Mouse (Mus musculus) 3T3-L1 (cell line): ENCODE measurements around the gene Cubn.

Experiments
- DNase-seq: peaks from one replicate; pipeline ENCODE4 v3.0.0-alpha.2; 2015; ENCODE audit warnings: low read depth, low spot score

Gene Cubn

DNA sequence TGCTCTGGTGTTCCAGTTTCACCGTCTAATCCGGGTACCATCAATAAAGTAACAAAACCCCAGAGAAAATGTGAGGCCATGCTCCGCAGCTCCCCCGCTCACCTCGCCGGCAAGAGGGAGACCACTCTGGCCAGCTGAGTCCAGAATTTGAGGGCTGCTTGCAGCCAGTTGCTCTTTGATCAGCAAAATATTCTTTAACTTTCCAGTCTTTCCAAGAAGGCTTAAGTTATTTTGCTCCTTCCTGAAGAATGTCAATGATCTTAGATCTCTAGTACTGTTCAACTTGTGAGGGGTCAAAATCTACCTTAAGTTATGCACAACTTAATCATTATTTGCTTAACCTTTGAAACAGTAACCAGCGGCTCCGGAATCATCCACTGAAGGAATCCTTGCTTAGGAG, at the start of gene Cubn:
Cubn (minus strand) TSS at position 80 of the 400 bp plus-strand sequence.
- DNase-seq = no peak

DNA sequence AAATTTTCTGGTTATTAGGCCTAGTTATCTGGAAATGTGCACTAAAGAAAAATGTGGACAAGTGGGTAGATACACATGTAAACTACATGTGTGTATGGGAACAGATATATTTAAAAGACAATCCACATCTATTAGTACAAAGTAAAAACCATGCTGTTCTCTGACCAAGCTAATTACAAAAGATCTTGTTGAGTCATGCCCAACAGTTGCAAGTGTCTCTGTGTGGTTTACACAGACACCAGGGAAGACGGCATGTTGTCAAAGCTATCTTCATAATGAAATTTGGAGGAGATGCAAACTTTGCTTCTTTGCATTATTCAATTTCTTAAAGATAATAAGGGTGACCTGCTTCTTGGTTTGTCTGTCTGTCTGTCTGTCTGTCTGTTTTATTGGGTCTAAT, 48.2 kb upstream of the Cubn start:
- no peak for DNase-seq

DNA sequence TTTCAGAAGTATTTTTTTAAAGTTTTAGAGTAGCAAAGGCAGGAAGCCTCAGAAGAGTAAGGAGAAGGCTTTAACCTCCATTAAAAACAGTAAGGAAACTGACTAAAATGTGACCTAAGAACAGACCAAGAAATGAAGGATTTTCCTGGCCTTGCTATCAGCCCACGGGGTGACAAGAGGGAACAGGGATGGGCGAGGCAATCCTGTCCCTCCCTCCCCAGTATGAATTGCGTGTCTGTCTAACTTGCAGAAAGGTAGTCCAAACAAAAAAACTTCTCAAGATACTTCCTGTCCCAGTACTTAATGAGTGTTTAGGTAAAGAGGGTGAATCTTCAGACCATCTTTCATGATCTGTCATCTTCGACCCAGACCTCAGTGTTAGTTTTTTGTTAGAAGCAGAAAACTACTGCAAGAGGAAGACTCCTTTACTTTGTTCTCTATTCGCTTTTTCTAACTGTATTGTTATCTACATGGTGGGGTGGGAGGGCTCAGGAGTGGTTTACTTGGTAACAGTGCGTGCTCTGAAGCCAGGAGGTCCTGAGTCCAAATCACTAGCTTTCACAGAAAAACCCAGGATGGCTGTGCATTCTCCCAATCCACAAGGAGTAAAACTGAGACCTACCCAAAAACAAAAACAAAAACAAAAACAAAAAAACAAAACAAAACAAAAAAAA, 47.2 kb upstream of the Cubn start:
- no peak for DNase-seq

DNA sequence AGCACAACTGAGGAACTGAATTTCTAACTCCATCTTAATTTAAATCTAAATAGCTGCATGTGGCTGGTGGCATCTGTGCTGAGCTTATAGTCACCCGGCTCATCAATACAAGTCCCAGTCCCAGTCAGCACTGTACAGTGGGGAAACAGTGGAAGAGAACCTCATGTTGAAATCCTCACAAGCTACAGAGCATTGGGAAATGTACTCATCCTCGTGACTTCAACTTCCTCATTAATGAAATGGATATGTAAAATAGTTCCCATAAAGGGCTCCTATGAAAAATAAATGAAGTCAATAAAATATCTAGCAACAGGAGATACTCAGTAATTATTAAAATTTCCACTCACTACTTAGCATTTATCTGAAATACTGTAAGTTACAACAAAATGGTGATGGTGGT, 46.6 kb upstream of the Cubn start:
- DNase-seq = no peak

DNA sequence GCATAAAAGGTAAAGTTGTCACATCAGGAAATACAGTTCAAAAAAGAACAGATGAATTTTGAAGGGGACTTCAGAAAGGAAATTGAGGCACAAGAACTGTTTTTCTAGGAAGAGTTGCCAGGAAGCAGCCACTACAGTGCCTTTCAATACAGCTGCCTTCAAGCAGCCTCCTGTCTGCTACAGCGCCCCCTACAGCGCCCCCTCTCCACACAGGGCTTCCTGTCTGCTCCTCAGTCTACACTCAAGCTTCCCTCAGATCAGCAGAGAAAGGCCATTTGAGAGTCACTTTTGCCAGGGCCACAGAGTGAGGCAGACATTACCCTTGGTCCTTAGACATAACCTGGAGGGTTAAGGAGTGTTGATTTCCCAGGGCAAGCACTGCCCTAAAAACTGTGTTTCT, 46.1 kb upstream of the Cubn start:
- no peak for DNase-seq

DNA sequence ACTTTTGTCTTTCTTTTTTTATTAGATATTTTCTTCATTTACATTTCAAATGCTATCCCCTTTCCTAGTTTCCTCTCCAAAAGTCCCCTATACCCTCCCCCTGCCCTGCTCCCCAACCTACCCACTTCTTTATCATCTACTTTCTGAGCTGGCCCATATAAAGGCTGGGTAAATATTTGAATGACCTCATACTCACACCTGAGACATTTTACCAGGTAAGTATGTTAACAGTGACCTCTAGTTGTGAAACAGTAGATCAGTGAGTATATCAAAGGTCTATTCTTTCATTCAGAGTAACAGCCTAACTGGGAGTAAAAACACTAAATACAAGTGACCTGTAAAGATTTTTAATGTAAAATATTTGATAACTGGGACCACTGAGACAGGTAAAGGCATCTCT, 45.1 kb upstream of the Cubn start:
- no peak for DNase-seq

DNA sequence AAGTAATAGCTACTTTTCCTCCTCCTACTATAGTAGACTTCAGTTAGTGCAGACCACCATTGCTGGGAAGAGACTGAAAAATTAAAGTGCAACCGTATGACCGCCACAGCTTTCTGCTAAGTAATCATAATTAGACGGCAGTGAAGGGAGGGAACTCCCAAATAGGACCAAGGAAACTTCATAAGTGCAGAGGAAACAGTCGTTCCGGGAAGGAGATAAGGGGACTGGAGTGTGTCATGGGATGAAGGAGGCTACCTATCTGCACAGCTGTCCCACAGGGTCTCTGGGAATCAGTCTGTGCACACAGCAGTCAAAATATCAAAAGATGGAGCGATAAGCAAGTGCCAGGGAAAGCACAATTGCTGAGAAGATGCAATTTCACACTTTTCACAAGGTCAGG, 39.0 kb upstream of the Cubn start:
- DNase-seq = no peak

DNA sequence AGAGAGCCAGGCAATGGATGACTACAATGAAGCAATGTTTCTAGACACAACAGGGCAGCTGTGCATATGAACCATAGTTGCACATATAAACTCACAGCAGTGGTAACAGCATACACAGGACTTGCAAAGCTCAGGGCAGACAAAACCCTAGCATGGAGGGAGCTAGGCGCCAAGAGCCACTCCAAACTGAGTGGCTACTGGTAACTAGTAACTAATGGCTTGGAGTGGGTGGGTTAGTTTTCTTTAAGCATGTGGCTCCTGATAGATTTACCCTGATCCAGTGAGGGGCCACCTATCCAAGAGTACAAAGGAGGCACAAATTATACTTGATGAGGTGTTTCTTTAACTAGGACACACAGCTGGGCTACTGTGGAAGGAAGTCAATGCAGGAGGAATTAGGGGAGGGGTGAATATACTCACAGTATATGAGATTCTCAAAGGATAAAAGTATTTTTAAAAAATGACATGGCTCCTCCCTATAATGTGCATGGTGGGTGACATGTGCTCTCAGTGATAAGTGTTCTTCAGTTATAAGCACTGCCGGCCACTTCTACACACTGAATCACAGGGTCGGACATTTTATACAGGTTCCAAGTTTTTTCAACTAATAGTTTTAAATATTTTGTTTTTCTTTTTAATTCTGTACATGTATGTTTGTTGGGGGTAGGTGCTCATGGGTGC, 37.8 kb upstream of the Cubn start:
- no peak for DNase-seq

DNA sequence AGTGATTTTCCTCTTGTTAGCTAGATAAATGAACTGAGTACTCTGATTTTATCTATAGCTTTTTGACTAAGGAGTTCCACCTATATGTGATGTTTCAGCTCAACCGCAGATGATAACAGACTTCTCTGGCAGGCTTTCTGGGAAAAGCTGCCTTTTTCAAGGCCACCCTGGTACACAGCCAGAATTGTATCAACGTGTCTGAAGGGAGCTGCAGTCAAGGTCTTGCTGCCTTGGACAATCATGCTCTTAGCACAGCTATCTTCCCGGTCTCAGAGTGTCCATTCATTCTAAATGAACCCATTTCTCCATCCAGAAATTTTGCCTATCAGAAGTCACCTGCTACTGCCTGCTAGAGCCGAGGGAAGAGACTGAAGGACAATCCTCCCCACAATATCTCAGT, 35.9 kb upstream of the Cubn start:
- no peak for DNase-seq

DNA sequence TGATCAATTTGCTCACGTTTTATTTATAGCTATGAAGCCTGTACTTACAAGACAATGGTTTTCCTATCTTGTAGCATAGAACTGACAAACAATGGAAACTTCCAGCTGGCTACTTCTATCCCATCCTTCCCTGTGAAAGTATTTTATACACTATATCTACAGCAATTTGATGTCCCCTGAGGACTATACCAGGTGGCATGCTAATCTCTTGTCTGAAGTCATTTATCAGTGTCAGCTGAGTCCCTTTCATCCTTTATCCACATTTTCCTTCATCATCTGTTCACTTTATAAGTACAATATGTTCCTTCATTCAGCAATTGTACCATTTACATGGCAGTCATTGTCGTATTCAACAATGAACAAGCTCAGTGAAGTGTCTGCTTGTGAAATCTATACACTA, 35.5 kb upstream of the Cubn start:
- DNase-seq = no peak

DNA sequence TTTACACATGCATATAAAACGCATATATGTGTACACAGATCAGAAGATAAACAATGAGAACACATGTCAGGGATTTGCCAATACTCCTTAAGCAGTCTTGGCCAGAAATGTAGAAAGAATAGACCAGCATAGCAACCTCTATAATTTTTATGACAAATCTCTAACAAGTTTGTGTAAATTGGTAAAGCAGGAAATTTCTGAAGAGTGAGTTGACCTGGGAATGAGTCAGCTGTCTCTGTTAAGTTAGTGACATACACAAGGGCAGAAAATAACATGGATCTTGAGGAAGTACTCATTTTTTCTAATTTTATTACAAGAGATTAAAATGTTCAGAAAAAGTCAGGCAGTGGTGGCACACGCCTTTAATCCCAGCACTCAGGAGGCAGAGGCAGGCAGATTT, 34.6 kb upstream of the Cubn start:
- peak; percentile 56 for DNase-seq

DNA sequence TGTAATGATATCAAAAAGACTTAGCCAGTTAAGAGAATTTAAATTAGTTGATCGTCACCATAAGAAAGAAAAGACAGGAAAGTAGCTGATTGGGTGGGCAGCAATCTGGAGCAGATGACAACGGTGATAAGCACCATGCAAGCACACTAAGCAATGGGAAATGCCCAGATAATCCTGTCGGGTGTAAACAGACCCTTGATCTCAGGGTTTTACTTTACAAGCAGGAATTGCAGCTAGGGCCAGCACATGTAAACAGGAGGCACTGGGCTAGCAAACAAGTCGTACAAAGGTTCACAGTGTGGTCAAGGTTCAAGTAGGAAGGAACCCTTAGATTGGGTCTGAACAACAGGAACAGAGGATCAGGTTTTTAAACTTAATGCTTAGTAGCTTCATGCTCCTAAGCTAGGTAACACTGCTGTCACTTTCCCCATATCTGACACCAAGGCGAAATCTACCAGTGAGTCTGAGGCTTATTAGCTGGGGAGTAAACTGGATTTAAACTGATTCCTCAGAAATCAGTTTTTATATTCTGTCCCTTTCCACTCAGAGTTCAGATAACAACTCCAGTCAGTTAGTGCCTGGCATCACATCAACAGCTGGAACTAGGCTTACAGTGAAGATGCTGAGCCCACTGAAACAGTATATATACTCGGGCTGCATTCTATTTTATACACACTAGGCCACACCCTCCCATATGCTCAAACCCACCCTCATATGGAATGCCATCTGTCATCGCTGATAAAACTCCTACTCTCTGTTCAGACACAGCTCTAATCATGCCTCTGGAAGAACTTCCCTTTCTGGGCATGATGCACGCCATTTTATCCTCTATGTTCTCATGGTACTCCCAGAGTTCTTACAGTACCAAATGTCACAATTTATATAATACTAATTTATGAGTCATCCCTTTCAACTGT, 32.2 kb upstream of the Cubn start:
- DNase-seq = no peak

DNA sequence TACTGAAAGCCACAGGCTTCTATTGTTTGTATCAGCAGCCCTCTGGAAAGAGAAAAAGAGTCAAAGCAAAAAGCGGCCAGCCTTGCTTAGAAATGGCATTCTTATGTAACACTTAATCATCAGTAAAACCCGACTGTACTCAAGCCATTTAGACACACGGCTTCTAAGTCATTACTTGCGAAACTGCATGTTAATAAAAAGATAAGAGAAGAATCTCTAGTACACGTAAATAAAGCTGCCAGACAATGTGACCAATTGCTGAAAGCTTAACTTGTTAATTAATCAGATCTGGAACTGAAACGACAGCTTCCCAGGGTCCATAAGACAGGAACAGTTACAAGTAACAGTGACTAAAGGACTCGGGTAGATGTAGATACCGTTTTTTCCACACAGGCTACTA, 30.5 kb upstream of the Cubn start:
- DNase-seq = no peak

DNA sequence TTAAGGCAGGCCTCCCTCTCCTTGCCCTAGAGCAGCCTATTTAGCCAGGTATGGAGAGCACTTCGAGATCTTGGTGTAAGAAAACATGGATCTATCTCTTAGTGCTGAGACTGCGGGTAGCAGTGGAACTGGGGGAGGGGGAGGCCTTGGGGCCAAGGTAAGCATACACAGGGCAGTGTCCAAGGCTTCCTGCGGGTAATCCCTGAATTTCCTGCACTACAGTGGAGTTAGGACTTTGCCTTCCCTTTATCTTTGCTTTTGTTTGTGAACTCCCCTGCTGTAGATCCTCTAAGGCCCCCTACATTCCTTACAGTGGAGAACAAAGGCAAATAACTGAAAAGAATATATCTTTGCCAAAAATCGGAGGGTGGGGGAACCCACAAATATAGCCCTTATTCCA, 23.3 kb upstream of the Cubn start:
- no peak for DNase-seq

DNA sequence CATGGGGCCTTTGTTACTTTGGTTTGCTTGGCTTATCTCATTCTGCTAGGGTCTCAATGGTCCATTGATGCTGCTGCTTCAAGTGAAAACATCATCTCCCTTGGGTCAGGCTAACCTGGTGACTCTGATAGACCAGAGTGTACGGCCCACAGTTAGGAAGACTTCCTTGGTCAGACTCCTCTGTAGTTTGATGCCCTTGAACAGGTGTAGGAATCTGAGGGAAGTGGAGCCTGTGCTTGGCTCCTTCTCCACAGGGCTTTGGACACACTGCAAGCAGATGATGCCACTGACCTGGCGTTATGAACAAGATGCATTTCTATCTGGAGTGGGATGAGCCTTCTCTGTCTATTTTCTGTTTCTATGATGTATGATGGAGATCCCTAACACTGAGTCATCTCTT, 11.1 kb upstream of the Cubn start:
- no peak for DNase-seq

DNA sequence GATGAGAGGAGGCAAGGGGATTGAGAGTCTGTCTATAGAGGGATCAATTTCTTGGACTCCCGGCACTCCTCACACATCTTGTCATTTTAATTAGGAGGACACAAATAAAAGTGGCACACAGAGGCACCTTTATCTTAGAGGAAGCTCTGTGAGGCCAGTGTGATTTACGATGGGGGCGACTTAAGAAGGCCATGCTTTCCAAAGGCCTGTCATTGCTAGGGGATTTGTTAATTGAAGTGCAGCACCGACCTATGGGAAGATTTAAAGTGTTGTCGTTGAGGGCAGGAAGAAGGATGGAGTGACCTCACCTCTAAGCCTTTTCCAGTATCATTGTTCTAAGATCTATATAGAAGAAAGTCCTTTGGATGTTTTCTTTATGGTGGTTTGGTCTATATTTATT, 9.9 kb upstream of the Cubn start:
- DNase-seq = no peak

DNA sequence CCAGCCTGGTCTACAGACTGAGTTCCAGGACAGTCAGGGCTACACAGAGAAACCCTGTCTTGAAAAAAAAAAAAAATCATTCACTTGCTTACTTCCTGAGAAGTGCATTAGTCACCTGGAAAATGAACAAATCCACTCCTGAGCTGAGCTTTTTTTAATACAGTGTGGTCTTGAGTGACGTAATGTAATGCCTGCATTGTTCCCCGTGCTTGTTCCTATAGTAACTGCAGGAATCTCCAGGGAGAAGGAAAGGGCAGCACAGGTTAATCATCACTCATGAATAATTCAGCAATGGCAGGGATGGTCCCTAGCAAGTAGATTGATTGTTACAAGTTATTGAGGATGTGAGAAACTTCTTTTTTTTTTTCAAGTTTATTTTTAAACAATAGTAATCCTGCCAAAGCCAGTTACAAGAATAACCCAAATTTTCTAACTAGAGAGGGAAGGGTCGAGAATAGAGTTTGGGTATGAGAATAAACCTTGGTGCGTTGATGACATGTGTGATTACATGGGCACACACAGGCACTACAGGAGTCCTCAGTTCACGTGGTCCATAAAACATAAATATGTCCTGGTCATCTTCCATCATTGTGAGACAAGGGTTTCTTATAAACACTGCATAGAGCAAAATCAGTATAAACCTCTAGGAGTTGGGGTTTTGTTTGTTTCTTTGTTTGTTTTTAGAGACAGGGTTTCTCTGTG, 8.8 kb upstream of the Cubn start:
- DNase-seq = peak; percentile 85

DNA sequence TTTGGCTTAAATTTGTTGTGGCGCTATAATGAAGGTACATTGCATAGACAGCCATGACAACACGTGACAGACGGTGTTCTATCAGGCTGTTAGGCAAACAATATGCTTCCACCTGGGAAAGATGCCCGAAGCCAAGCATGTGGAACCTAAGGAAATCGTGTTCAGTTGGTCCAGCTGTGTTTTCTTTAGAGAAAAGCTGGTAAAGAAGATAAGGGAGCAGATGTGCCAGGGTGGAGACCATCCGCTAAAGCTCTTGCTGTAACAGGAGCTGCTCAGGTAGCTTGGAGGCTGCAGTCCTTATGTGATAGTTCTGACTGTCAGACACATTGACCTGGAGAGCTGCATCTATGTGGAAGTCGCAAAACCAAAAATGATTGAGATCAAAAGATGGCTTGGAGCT, 7.6 kb upstream of the Cubn start:
- DNase-seq = no peak

DNA sequence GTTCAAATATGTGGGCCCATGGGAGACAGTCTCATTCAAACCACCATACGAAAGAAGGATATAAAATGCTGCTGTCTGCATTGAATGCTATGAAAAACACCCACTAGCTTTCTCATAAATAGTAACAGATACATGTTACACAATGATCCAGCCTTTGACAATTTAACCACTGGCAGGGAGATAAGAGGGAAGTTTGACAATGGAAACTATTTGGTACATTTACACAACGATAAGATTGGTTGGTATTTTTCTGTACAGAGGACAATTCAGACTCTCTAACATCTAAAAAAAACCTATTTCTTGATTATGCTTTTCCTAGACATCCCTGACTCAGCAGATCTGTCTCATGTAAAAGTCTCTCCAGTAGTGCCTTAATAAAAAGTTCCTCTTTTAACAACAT, 4.5 kb upstream of the Cubn start:
- no peak for DNase-seq

DNA sequence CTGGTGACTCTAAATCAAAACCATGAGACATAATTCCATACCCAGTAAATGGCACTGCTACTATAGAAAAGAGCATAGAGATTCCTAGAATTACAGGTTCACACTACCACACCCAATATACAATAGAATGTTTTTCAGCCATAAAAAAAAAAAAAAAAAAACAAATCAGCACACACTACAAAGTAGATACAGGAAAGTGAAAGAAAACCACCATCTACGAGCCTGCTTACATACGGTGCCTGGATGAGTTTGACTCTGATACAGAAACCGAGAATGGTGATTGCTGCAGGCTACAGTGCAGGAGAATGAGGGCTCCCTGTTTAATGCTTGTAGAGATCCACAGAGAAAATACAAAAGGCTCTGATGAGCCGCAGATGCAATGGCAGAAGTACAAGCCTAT, 1.3 kb upstream of the Cubn start:
- no peak for DNase-seq

DNA sequence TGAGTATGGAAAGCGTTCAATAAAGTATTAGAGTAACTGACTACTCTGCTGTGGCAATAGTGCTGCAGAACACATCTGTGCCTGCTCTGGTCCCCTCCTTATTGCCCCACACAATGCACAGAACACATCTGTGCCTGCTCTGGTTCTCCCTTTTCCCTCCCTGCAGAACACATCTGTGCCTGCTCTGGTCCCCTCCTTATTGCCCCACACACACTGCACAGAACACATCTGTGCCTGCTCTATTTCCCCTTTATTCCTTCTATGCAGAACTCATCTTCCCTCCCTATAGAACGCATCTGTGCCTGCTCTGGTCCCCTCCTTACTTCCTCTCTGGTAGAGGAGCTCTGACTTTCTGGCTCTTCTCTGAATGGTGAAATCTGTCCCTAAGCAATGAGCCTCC, 1.1 kb downstream of the Cubn start:
- no peak for DNase-seq

DNA sequence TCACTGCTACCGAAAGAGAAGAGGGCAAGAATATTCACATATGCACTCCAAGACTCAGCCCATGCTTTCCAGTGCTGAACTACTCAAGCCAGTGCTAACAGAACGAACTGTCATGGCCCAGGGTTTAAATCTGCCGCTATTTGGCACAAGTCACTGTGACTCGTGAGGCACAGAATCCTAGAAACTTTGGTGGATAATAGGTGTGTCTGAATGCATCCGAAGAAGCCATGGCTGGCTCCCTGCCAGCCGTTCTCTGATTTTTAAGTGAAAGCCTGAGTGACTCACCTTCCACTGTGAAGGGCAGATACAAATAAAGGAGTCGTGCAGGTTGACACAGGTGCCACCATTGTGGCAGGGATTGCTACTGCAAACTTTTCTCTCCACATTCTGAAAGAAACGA, 5.1 kb downstream of the Cubn start:
- peak; percentile 84 for DNase-seq
